Mouse (Mus musculus) forebrain, embryonic 13.5 days (tissue): Measurements from ENCODE around the gene Dgke. TPM values are rescaled to one million over a fixed set of nuclear protein-coding genes. Genes with fewer than 3 reads are reported as not detected.

Experiments
- ATAC-seq: fragments of 200-750 bp; cut with Nextera tagmentation; 2 replicates; pipeline ENCODE4 v1.8.0; 2017
- H3K27ac ChIP-seq: fragments of 300-500 bp; sonication (generic); 2 replicates; pipeline ENCODE4 v1.5.1; 2015; ENCODE audit warnings: inconsistent platforms, mild to moderate bottlenecking, moderate library complexity
- H3K27me3 ChIP-seq: fragments of 300-500 bp; sonication (generic); 2 replicates; pipeline ENCODE4 v1.6.1; 2015; ENCODE audit warnings: mild to moderate bottlenecking, inconsistent platforms
- H3K36me3 ChIP-seq: fragments of 300-500 bp; sonication (generic); 2 replicates; pipeline ENCODE4 v1.6.1; 2015; ENCODE audit warnings: mild to moderate bottlenecking, inconsistent platforms; ENCODE audit not compliant: poor library complexity, severe bottlenecking
- H3K4me1 ChIP-seq: fragments of 300-500 bp; sonication (generic); 2 replicates; pipeline ENCODE4 v1.6.1; 2015; ENCODE audit warnings: inconsistent platforms
- H3K4me2 ChIP-seq: fragments of 300-500 bp; sonication (generic); 2 replicates; pipeline ENCODE4 v1.6.1; 2015; ENCODE audit warnings: inconsistent platforms, mild to moderate bottlenecking, moderate library complexity
- H3K4me3 ChIP-seq: fragments of 300-500 bp; sonication (generic); 2 replicates; pipeline ENCODE4 v1.5.1; 2015; ENCODE audit warnings: mild to moderate bottlenecking, inconsistent platforms
- H3K9ac ChIP-seq: fragments of 300-500 bp; sonication (generic); 2 replicates; pipeline ENCODE4 v1.6.1; 2015; ENCODE audit warnings: mild to moderate bottlenecking, inconsistent platforms
- H3K9me3 ChIP-seq: fragments of 300-500 bp; sonication (generic); replicated peaks from 2 replicates; pipeline ENCODE4 v1.6.1; 2016; ENCODE audit warnings: inconsistent platforms
- WGBS: fragments of 180-500 bp; shearing (Covaris S2); methylation state at CpG from one replicate; pipeline ENCODE4 v1.1.7; 2015; 5-methylcytosine and 5-hydroxymethylcytosine counted together
- polyA plus RNA-seq: library from polyadenylated mRNA; unstranded; fragments of >200 nt; fragmentation: Nextera tagmentation; extraction: Ambion mirVana; gene quantifications from 2 replicates; pipeline ENCODE4 v1.2.1, GENCODE M21; 2015

Gene Dgke
- polyA plus RNA-seq, 1 experiment from 2014 or later: 8.7 TPM

GRCm38 (mm10) chr11:89009066-89009465 lies 57.6 kb downstream of the Dgke start:
- WGBS: 88% methylated on average over 9 of the region's 9 CpGs
- H3K9me3 ChIP-seq: no peaks in the 10 kb centered on the region

GRCm38 (mm10) chr11:89007582-89007981 lies 59.1 kb downstream of the Dgke start:
- H3K4me3 ChIP-seq: no peak overlapping the region
- no peaks in the 10 kb centered on the region for H3K36me3 ChIP-seq
- no peak for ATAC-seq
- no peak overlapping the region for H3K27ac ChIP-seq
- no peak overlapping the region for H3K4me2 ChIP-seq
- H3K9me3 ChIP-seq: no peaks in the 10 kb centered on the region
- H3K4me1 ChIP-seq: no peaks in the 10 kb centered on the region
- WGBS: 86% methylated on average over 3 of the region's 3 CpGs
- H3K27me3 ChIP-seq: no peaks in the 10 kb centered on the region
- H3K9ac ChIP-seq: no peak overlapping the region

More at GRCm38 (mm10) chr11:89009066-89009465, 57.6 kb downstream of the Dgke start:
- Histone ChIP-seq H3K36me3 (no peaks in the 10 kb centered on the region), H3K27me3 (no peaks in the 10 kb centered on the region), H3K4me3 (no peak overlapping the region), H3K9ac (no peak overlapping the region), H3K4me1 (no peaks in the 10 kb centered on the region), H3K27ac (no peak overlapping the region), H3K4me2 (no peak overlapping the region)
- ATAC-seq: no peak

GRCm38 (mm10) chr11:89006404-89006803 lies 60.2 kb downstream of the Dgke start:
- no peak overlapping the region for H3K27ac ChIP-seq

DNA sequence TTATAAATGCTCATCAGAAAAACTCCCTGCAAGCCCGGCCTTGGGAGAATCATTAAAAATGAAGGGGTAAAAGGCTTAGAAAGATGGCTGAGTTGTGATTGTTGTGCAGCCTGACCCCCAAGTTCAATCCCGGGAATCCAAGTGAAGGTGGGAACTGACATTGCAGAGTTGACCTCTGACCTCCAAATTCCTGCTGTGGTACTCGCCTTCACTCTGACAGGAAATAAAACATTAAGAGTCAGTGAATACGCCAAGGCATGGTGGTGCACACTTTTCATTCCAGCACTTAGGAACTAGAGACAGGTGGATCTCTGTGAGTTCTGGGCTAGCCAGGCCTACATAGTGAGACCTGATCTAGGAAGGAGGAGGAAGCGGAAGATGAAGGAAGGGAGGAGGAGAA lies 61.2 kb downstream of the Dgke start:
- Histone ChIP-seq H3K4me2 (no peak overlapping the region), H3K9ac (no peak overlapping the region), H3K4me3 (no peak overlapping the region), H3K27me3 (peaks cover 2% of the 10 kb centered on the region; the same call in 1 of the 2 replicates), H3K36me3 (no peaks in the 10 kb centered on the region), H3K27ac (no peak overlapping the region), H3K4me1 (no peaks in the 10 kb centered on the region), H3K9me3 (no peaks in the 10 kb centered on the region)
- no peak for ATAC-seq
- 91% methylated on average over 5 of the region's 5 CpGs for WGBS

More at GRCm38 (mm10) chr11:89006404-89006803, 60.2 kb downstream of the Dgke start:
- ATAC-seq: no peak
- no peaks in the 10 kb centered on the region for H3K36me3 ChIP-seq
- H3K9ac ChIP-seq: no peak overlapping the region
- no peak overlapping the region for H3K4me2 ChIP-seq
- H3K4me3 ChIP-seq: no peak overlapping the region
- H3K9me3 ChIP-seq: no peaks in the 10 kb centered on the region
- H3K4me1 ChIP-seq: no peaks in the 10 kb centered on the region
- H3K27me3 ChIP-seq: no peaks in the 10 kb centered on the region

DNA sequence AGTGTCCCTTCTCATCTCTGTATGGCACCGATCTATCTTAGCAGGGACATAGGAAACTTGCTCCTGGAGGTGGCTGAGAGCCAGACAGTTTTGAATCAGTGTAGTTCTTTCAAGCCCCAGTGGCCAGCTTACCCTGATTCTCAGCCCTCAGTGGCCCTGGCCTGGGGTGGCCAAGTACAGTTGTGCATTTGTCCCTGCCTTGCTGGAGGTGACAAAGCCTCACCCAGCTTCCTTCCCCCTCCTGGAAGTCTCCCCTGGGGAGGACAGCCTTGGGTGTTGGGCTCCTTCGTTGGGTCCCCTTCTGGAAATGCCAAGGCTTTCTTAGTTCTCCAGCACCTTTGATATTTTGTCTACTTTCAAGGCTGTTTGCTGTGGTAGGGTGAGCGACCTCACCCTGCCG lies 62.9 kb downstream of the Dgke start:
- Histone ChIP-seq H3K4me3 (no peak overlapping the region), H3K36me3 (no peaks in the 10 kb centered on the region), H3K27ac (no peak overlapping the region), H3K9me3 (no peaks in the 10 kb centered on the region), H3K9ac (no peak overlapping the region), H3K4me1 (peaks cover 10% of the 10 kb centered on the region; the same call in 1 of the 2 replicates), H3K27me3 (peaks cover 19% of the 10 kb centered on the region), H3K4me2 (no peak overlapping the region)
- 83% methylated on average over 4 of the region's 4 CpGs for WGBS
- no peak for ATAC-seq

- Histone ChIP-seq H3K36me3 (no peaks in the 10 kb centered on the region), H3K4me3 (no peak overlapping the region), H3K9me3 (no peaks in the 10 kb centered on the region), H3K27me3 (peaks cover 21% of the 10 kb centered on the region), H3K4me2 (no peak overlapping the region), H3K27ac (no peak overlapping the region), H3K4me1 (peaks cover 11% of the 10 kb centered on the region; the same call in 1 of the 2 replicates), H3K9ac (no peak overlapping the region)
- WGBS: 66% methylated on average over 6 of the region's 6 CpGs
- no peak for ATAC-seq
Measured at GRCm38 (mm10) chr11:89003078-89003477, 63.6 kb downstream of the Dgke start.

DNA sequence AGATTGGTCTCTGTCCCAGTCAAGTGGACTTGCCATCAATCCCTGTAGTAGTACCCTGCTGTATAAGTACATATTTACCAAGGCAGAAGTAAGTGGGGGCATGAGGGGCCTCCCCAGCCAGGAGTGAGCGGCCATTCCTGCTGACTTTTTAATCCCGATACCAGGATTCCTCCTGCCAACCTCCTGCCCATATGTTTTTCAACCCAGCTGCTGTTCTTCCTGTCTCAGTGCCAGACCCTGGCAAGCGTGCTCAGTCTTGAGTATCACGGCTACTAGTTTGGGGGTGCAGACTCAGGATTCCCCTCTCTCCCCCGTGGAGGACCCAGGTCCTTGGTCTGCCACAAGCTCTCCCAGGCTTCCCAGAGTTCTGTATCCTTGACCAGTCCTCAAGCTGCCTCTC lies 64.0 kb downstream of the Dgke start:
- no peak for ATAC-seq
- Histone ChIP-seq H3K4me1 (peaks cover 11% of the 10 kb centered on the region; the same call in 1 of the 2 replicates), H3K4me2 (no peak overlapping the region), H3K27me3 (peaks cover 21% of the 10 kb centered on the region), H3K27ac (no peak overlapping the region), H3K9ac (no peak overlapping the region), H3K9me3 (no peaks in the 10 kb centered on the region), H3K4me3 (no peak overlapping the region), H3K36me3 (no peaks in the 10 kb centered on the region)
- 82% methylated on average over 5 of the region's 5 CpGs for WGBS

DNA sequence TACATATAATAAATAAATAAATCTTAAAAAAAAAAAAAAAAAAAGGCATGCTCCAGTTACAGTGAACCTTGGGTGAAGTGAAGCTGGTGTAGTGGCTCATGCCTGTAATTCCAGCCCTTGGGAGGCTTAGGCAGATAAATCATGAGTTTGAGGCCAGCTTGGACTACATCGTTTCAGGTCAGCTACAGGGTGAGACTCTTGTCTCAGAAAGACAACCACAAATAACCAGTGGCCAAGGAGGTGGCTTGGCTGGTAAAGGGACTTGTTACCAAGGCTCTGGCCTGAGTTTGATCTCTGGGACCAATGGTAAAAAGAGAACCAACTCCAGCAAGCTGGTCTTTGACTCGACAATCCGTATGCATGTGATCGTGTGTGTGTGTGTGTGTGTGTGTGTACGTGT lies 64.6 kb downstream of the Dgke start:
- no peak for ATAC-seq
- peaks cover 21% of the 10 kb centered on the region for H3K27me3 ChIP-seq
- no peak overlapping the region for H3K4me2 ChIP-seq
- H3K4me3 ChIP-seq: no peak overlapping the region
- H3K9ac ChIP-seq: no peak overlapping the region
- H3K4me1 ChIP-seq: peaks cover 11% of the 10 kb centered on the region; the same call in 1 of the 2 replicates
- no peaks in the 10 kb centered on the region for H3K9me3 ChIP-seq
- H3K36me3 ChIP-seq: no peaks in the 10 kb centered on the region
- 86% methylated on average over 5 of the region's 5 CpGs for WGBS
- no peak overlapping the region for H3K27ac ChIP-seq

GRCm38 (mm10) chr11:89001569-89001968 lies 65.1 kb downstream of the Dgke start:
- Histone ChIP-seq H3K27ac (no peak overlapping the region), H3K27me3 (peaks cover 21% of the 10 kb centered on the region), H3K4me2 (no peak overlapping the region), H3K36me3 (no peaks in the 10 kb centered on the region), H3K9me3 (no peaks in the 10 kb centered on the region), H3K4me3 (no peak overlapping the region), H3K9ac (no peak overlapping the region), H3K4me1 (peaks cover 11% of the 10 kb centered on the region; the same call in 1 of the 2 replicates)
- ATAC-seq: no peak
- 94% methylated on average over 7 of the region's 7 CpGs for WGBS

DNA sequence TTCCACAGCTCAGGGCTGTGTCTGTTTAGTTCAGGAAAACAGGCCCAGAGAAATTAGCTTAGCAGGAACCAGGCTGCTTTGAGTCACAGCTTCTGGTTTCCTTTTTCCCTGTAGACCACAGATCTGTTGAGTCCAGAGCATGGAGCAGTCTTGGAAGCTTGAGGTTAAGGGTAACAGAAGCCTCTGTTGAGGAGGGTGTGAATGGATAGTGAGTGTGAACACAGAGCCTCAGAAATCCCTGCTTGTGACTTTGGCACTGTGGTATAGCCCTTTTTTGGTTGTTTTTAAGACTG lies 66.2 kb downstream of the Dgke start:
- H3K27me3 ChIP-seq: peaks cover 21% of the 10 kb centered on the region
- no peaks in the 10 kb centered on the region for H3K36me3 ChIP-seq
- H3K9me3 ChIP-seq: no peaks in the 10 kb centered on the region
- no peak overlapping the region for H3K27ac ChIP-seq
- no peak overlapping the region for H3K9ac ChIP-seq
- no peak overlapping the region for H3K4me3 ChIP-seq
- H3K4me2 ChIP-seq: no peak overlapping the region
- no peak for ATAC-seq
- H3K4me1 ChIP-seq: peaks cover 11% of the 10 kb centered on the region; the same call in 1 of the 2 replicates

DNA sequence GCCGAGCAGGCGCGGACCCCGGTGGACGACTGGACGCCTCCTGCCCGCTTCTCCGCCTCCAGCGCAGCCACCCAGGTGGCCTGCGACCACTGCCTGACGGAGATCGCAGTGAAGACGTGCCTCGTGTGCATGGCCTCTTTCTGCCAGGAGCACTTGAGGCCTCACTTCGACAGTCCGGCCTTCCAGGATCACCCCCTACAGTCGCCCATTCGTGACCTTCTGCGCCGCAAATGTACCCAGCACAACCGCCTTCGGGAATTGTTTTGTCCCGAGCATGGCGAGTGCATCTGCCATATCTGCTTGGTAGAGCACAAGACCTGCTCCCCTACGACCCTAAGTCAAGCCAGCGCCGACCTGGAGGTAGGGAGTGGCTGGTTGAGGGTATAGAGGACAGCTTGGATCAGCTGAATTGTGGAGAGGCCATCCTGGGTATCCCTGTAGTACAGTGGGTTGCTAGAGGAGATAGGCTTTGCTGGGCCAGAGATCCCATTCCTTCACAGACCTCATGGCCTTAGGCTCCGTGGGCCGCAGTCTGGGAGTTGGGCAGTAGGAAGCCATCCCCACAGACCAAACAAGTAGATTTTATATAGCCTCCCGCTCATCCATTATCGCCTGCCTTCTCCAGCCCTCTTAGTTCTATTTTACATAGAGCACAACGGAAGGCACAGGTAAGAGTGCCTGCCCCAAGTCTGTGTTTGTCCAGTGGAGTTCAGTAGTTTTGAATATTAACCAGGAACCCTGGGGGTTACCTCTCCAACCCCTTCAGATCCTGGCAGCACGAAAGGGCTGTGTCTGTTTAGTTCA lies 66.7 kb downstream of the Dgke start:
- ATAC-seq: no peak
- Histone ChIP-seq H3K9me3 (no peaks in the 10 kb centered on the region), H3K4me1 (peaks cover 11% of the 10 kb centered on the region; the same call in 1 of the 2 replicates), H3K4me2 (peak overlapping the region; percentile 57), H3K36me3 (no peaks in the 10 kb centered on the region), H3K27me3 (peaks cover 21% of the 10 kb centered on the region), H3K9ac (peak overlapping the region; percentile 49; the same call in 1 of the 2 replicates), H3K4me3 (peak overlapping the region; percentile 44), H3K27ac (no peak overlapping the region)
- WGBS: 25% methylated on average over 33 of the region's 33 CpGs

DNA sequence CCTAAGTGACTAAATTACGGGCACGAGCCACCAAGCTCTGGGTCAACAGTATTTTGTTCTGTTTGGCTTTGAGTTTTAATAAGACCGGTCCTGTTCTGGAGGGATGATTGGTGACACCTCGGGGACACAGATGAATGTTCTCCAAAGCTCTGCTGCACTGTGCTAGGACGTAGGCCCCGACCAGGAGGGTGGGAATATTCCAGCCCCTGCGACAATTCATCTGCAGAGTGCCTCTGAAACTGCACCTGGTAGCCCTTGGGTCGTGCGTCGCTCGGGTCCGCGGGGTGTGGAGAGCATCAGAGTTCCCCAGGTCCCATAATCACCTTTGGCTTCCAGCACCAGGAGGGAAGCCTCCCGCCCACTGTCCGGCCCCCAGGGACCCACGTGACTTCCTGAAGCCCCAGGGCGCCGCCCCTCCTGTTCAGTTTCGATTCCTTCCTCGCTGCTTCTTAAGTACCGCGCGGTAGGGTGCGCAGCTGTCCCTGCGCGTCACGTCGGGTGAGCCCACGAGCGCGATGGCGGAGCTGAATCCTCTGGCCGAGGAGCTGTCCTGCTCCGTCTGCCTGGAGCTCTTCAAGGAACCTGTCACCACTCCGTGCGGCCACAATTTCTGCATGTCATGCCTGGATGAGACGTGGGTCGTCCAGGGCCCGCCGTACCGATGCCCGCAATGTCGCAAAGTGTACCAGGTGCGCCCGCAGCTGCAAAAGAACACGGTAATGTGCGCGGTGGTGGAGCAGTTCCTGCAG lies 67.5 kb downstream of the Dgke start, which contains the start of gene Trim25:
TSS of gene Trim25 (plus strand) at position 403 of the 749 bp plus-strand sequence.
- 2% methylated on average over 48 of the region's 48 CpGs for WGBS
- peak; percentile 65; the same call in 1 of the 2 replicates for ATAC-seq

More for the DNA sequence above, 67.5 kb downstream of the Dgke start, which contains the start of gene Trim25:
- Histone ChIP-seq H3K9me3 (no peaks in the 10 kb centered on the region), H3K27ac (no peak within 1 kb of the TSS), H3K4me2 (peak within 1 kb of the TSS; percentile 57), H3K4me1 (peaks cover 11% of the 10 kb centered on the region; the same call in 1 of the 2 replicates), H3K9ac (peak within 1 kb of the TSS; percentile 49; the same call in 1 of the 2 replicates), H3K27me3 (peaks cover 21% of the 10 kb centered on the region), H3K36me3 (no peaks in the 10 kb centered on the region), H3K4me3 (peak within 1 kb of the TSS; percentile 44)
